Mouse (Mus musculus) neural tube, embryonic 12.5 days (tissue): ENCODE measurements around the gene Wdr59. TPM values are rescaled to one million over a fixed set of nuclear protein-coding genes. Genes with fewer than 3 reads are reported as not detected.
A peak's percentile ranks its signal among the peaks of the same experiment; 100 is the strongest.

Experiments used
- ATAC-seq: fragments of 200-750 bp; cut with Nextera tagmentation; 2 replicates; pipeline ENCODE4 v1.8.0; 2017; ENCODE audit warnings: low read depth, mild to moderate bottlenecking, moderate TSS enrichment, moderate library complexity; ENCODE audit not compliant: low FRiP score
- H3K27ac ChIP-seq: fragments of 300-500 bp; sonication (generic); 2 replicates; pipeline ENCODE4 v1.5.1; 2016
- H3K27me3 ChIP-seq: fragments of 300-500 bp; sonication (generic); replicated peaks from 2 replicates; pipeline ENCODE4 v1.6.1; 2016; ENCODE audit warnings: mild to moderate bottlenecking
- H3K36me3 ChIP-seq: fragments of 300-500 bp; sonication (generic); 2 replicates; pipeline ENCODE4 v1.6.1; 2016; ENCODE audit warnings: mild to moderate bottlenecking
- H3K4me1 ChIP-seq: fragments of 300-500 bp; sonication (generic); 2 replicates; pipeline ENCODE4 v1.6.1; 2016
- H3K4me2 ChIP-seq: fragments of 300-500 bp; sonication (generic); replicated peaks from 2 replicates; pipeline ENCODE4 v1.6.1; 2016; ENCODE audit warnings: mild to moderate bottlenecking
- H3K4me3 ChIP-seq: fragments of 300-500 bp; sonication (generic); 2 replicates; pipeline ENCODE4 v1.5.1; 2016
- H3K9ac ChIP-seq: fragments of 300-500 bp; sonication (generic); 2 replicates; pipeline ENCODE4 v1.6.1; 2016; ENCODE audit warnings: mild to moderate bottlenecking
- H3K9me3 ChIP-seq: fragments of 300-500 bp; sonication (generic); 2 replicates; pipeline ENCODE4 v1.6.1; 2016; ENCODE audit warnings: mild to moderate bottlenecking
- WGBS: fragments of 180-500 bp; shearing (Covaris S2); methylation state at CpG from one replicate; pipeline ENCODE4 v1.1.7; 2016; 5-methylcytosine and 5-hydroxymethylcytosine counted together
- polyA plus RNA-seq: library from polyadenylated mRNA; unstranded; fragments of >200 nt; fragmentation: Nextera tagmentation; extraction: Ambion mirVana; gene quantifications from 2 replicates; pipeline ENCODE4 v1.2.1, GENCODE M21; 2016

Wdr59 gene
- polyA plus RNA-seq, 1 experiment from 2014 or later: 6.8 TPM

GRCm38 (mm10) chr8:111536031-111536977 lies 14.4 kb upstream of the Wdr59 start, which contains the start of gene Znrf1:
Gene Znrf1 (plus strand): TSS chr8:111536097.
- ATAC-seq: peak; percentile 91
- WGBS: under 1% methylated on average over 83 of the region's 100 CpGs
- Histone ChIP-seq H3K27me3 (no peaks in the 10 kb centered on the region), H3K9ac (peak within 1 kb of the TSS; percentile 98), H3K4me1 (peaks cover 33% of the 10 kb centered on the region), H3K4me2 (peak within 1 kb of the TSS; percentile 81), H3K27ac (peak within 1 kb of the TSS; percentile 86), H3K9me3 (no peaks in the 10 kb centered on the region), H3K36me3 (no peaks in the 10 kb centered on the region), H3K4me3 (peak within 1 kb of the TSS; percentile 99)

GRCm38 (mm10) chr8:111535491-111535890 lies 13.6 kb upstream of the Wdr59 start:
- no peaks in the 10 kb centered on the region for H3K27me3 ChIP-seq
- no peak for ATAC-seq
- H3K4me1 ChIP-seq: peaks cover 26% of the 10 kb centered on the region
- H3K4me3 ChIP-seq: no peak overlapping the region
- H3K9me3 ChIP-seq: no peaks in the 10 kb centered on the region
- WGBS: 58% methylated on average over 5 of the region's 5 CpGs
- peak overlapping the region; percentile 81 for H3K4me2 ChIP-seq
- H3K36me3 ChIP-seq: no peaks in the 10 kb centered on the region
- no peak overlapping the region for H3K27ac ChIP-seq
- no peak overlapping the region for H3K9ac ChIP-seq

- Histone ChIP-seq H3K9ac (no peak overlapping the region), H3K36me3 (no peaks in the 10 kb centered on the region), H3K4me1 (peaks cover 9% of the 10 kb centered on the region), H3K4me3 (no peak overlapping the region), H3K9me3 (no peaks in the 10 kb centered on the region), H3K27ac (no peak overlapping the region), H3K4me2 (no peak overlapping the region), H3K27me3 (no peaks in the 10 kb centered on the region)
- WGBS: 75% methylated on average over 4 of the region's 4 CpGs
- ATAC-seq: no peak
Measured at GRCm38 (mm10) chr8:111533503-111533902, 11.6 kb upstream of the Wdr59 start.

DNA sequence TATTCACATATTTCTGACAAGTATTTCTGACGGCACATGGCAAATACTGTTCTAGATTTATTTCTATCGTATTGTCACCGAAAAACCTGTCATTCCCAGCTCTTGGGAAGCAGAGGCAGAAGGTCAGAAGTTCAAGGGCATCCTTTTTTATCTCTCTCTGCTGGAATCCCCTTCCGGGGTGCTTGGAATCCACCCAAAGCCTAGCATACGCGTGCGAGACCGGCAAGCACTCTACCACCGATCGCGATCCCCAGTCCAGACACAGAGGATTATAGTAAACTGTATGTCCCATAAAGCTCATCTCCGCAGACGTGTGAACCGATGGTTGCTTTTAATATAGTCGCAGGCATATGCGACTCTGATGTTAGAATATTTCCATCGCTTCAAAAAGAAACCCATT lies 9.7 kb upstream of the Wdr59 start:
- Histone ChIP-seq H3K36me3 (no peaks in the 10 kb centered on the region), H3K9me3 (no peaks in the 10 kb centered on the region), H3K27ac (no peak overlapping the region), H3K4me2 (no peak overlapping the region), H3K4me3 (no peak overlapping the region), H3K27me3 (no peaks in the 10 kb centered on the region), H3K4me1 (no peaks in the 10 kb centered on the region), H3K9ac (no peak overlapping the region)
- WGBS: 85% methylated on average over 17 of the region's 17 CpGs
- no peak for ATAC-seq

- no peaks in the 10 kb centered on the region for H3K27me3 ChIP-seq
- H3K27ac ChIP-seq: no peak overlapping the region
- no peak overlapping the region for H3K4me2 ChIP-seq
- WGBS: 78% methylated on average over 12 of the region's 12 CpGs
- no peaks in the 10 kb centered on the region for H3K36me3 ChIP-seq
- no peaks in the 10 kb centered on the region for H3K9me3 ChIP-seq
- H3K4me1 ChIP-seq: no peaks in the 10 kb centered on the region
- ATAC-seq: no peak
- H3K4me3 ChIP-seq: no peak overlapping the region
- H3K9ac ChIP-seq: no peak overlapping the region
Measured at GRCm38 (mm10) chr8:111531191-111531590, 9.3 kb upstream of the Wdr59 start.

GRCm38 (mm10) chr8:111528071-111528470 lies 6.2 kb upstream of the Wdr59 start:
- Histone ChIP-seq H3K4me3 (no peak overlapping the region), H3K4me2 (no peak overlapping the region), H3K9me3 (no peaks in the 10 kb centered on the region), H3K36me3 (no peaks in the 10 kb centered on the region), H3K27ac (no peak overlapping the region), H3K27me3 (no peaks in the 10 kb centered on the region), H3K9ac (no peak overlapping the region), H3K4me1 (no peaks in the 10 kb centered on the region)
- ATAC-seq: no peak
- WGBS: 86% methylated on average over 5 of the region's 5 CpGs

DNA sequence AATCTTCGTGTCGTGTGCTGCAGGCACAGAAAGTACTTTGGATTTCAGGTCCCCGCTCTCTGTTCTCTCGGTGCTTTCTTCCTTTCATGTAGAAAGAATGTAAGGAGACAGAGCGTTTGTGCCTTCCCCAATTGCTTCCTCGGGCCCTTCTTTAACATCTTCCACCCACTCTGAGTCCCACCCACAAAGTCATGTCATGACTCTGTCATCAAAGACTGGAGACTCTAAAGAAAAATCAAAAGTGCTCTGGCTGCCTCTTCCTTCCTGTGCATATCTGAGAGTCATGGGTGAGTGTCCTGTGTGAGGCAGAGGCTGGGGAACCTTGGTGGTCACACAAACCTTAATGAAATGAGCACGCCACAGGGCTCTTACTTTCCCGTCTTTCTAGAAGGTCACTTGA lies 5.3 kb upstream of the Wdr59 start:
- Histone ChIP-seq H3K4me3 (no peak overlapping the region), H3K27ac (no peak overlapping the region), H3K36me3 (no peaks in the 10 kb centered on the region), H3K9ac (no peak overlapping the region), H3K9me3 (no peaks in the 10 kb centered on the region), H3K27me3 (no peaks in the 10 kb centered on the region), H3K4me1 (no peaks in the 10 kb centered on the region), H3K4me2 (no peak overlapping the region)
- WGBS: 70% methylated on average over 8 of the region's 8 CpGs
- ATAC-seq: no peak

DNA sequence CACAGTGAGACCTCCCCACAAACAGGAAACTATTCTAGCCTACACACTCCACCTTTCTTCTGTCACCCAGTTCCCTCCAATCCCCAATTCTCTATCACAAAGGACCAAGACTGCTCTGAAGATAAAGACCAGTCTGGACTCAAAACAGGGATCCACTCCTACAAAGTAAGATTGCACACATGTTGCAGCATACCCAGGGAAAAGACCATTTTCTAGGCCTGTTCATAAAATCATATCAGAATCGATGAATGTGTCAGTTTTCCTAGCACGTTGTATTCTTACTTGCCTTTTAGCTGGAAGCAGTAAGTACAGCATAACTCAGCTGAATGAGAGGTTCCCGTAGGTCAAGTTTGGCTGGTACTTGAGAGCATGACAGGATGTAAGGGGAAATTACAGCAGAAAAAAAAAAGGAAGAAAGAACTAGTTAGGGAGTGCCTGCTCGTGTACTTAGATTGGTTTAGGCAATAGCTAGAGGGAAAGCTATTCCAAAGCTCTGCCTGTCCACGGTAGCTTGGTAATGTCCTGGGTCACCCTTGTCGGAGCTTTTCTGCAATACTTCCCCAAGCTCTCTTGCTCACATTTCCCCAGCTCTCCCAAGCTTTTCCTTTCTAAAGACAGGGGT lies 4.6 kb upstream of the Wdr59 start:
- H3K9me3 ChIP-seq: no peaks in the 10 kb centered on the region
- no peak for ATAC-seq
- H3K27ac ChIP-seq: no peak overlapping the region
- H3K4me3 ChIP-seq: no peak overlapping the region
- WGBS: 85% methylated on average over 6 of the region's 6 CpGs
- H3K4me1 ChIP-seq: no peaks in the 10 kb centered on the region
- no peak overlapping the region for H3K9ac ChIP-seq
- H3K27me3 ChIP-seq: no peaks in the 10 kb centered on the region
- no peaks in the 10 kb centered on the region for H3K36me3 ChIP-seq
- no peak overlapping the region for H3K4me2 ChIP-seq

DNA sequence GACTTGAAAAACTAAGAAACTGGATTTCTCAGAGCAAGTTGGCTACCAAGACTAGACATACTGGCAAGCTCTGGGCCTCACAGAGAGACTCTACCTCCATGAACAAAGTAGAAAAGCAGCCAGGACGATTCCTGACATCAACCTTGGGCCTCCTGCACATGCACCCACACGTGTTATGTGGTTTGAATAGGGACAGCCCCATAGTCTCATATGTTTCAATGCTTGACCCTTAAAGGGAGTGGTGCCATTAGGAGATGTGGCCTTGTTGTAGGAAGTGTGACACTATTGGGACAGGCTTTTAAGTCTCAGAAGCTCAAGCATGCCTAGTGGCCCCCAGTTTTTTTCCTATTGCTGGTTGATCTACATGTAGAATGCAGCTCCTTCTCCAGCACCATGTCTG lies 4.4 kb downstream of the Wdr59 start:
- 94% methylated on average over 2 of the region's 2 CpGs for WGBS
- ATAC-seq: no peak

DNA sequence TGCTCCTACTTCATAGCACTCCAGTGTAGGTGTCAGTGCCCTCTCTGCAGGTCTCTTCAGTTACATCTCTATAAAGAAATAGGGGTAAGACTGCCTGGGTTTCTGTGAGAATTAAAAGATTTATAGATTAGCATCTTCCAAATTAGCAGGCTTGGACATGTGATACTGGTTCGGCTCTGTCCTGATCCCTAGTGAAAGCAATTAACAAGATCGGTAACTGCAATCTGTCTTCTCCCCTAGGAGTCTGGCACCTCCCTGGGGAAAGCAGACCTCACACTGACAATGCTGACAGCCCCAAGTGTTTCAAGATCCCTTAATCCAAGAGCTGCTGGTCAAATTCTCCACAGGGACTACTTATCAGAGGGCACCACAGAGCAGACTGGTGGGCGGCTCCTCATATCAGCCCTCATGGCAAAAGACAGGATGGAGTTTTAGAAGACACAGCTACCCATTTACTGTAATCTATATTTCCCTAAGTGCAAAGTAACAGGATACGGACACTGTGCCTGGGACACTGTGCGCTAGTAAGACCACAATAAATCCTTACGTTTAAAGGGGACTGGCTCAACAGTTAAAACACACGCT lies 5.3 kb downstream of the Wdr59 start:
- Histone ChIP-seq H3K9ac (no peak overlapping the region), H3K36me3 (no peaks in the 10 kb centered on the region), H3K4me2 (no peak overlapping the region), H3K4me3 (no peak overlapping the region), H3K27me3 (no peaks in the 10 kb centered on the region), H3K4me1 (peaks cover 10% of the 10 kb centered on the region), H3K27ac (no peak overlapping the region), H3K9me3 (no peaks in the 10 kb centered on the region)
- 85% methylated on average over 7 of the region's 7 CpGs for WGBS
- ATAC-seq: no peak

More for the DNA sequence above, 4.4 kb downstream of the Wdr59 start:
- Histone ChIP-seq H3K4me1 (peaks cover 10% of the 10 kb centered on the region), H3K4me3 (no peak overlapping the region), H3K27me3 (no peaks in the 10 kb centered on the region), H3K27ac (no peak overlapping the region), H3K36me3 (no peaks in the 10 kb centered on the region), H3K9me3 (no peaks in the 10 kb centered on the region), H3K4me2 (no peak overlapping the region), H3K9ac (no peak overlapping the region)

- Histone ChIP-seq H3K4me2 (no peak overlapping the region), H3K4me3 (no peak overlapping the region), H3K9ac (no peak overlapping the region), H3K27ac (no peak overlapping the region), H3K4me1 (no peaks in the 10 kb centered on the region), H3K27me3 (no peaks in the 10 kb centered on the region), H3K36me3 (no peaks in the 10 kb centered on the region), H3K9me3 (no peaks in the 10 kb centered on the region)
- ATAC-seq: no peak
- 83% methylated on average over 8 of the region's 8 CpGs for WGBS
Measured at GRCm38 (mm10) chr8:111513446-111513845, 8.4 kb downstream of the Wdr59 start.

DNA sequence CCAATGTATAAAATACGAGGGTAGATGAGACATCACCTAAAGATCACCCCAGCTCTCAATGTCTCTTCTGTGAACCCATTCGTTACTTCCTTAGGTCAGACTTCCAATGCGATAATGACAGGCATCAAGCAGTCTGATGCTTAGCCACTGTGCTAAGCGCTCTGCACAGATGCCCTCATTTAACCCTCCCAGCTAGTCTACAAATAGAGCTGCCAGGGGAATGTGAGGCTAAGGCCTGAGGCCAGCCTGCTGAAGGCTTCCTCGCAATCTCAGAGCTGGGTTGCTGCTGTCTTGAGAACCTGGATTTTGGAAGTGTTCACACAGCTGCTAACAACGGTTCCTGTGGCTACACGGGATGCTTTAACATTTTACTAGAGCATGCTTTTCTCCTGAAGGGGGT lies 9.0 kb downstream of the Wdr59 start:
- Histone ChIP-seq H3K4me3 (no peak overlapping the region), H3K9ac (no peak overlapping the region), H3K9me3 (no peaks in the 10 kb centered on the region), H3K36me3 (no peaks in the 10 kb centered on the region), H3K4me1 (no peaks in the 10 kb centered on the region), H3K4me2 (no peak overlapping the region), H3K27ac (no peak overlapping the region), H3K27me3 (no peaks in the 10 kb centered on the region)
- no peak for ATAC-seq
- WGBS: 87% methylated on average over 7 of the region's 7 CpGs
